Mouse (Mus musculus): Measurements from ENCODE around the gene Scml4.

DNA sequence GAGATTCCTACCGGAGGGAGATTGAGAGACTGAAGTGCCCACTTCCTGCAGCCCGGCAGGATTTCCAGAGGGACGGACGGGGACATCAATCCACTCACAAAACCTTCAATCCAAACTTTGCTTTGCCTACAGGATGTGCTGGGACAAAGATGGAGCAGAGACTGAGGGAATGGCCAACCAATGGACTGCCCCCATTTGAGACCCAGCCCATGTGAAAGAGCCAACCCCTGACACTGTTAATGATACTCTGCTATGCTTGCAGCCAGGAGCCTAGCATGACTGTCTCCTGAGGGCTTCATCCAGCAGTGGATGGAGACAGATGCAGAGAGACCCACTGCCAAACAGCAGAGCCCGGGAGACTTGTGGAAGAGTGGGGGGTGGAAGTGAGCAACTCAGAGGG, 19.5 kb downstream of the Scml4 start:
- TF ChIP-seq GATA1 (IDR thresholded peaks at IDR 0.05; ENCODE audit: low read length) (no peak), TAL1 (IDR thresholded peaks at IDR 0.05; ENCODE audit: low read length) (no peak)

Measured in erythroblast, embryonic 14.5 days (primary cell).